Mouse (Mus musculus) megakaryocyte, embryonic 14.5 days (primary cell): ENCODE results near the gene Cep128.

Source experiments
- FLI1 ChIP-seq: IDR thresholded peaks from 2 replicates; pipeline ENCODE4 v1.6.1; 2012; ENCODE audit warnings: low read length, inconsistent platforms, mixed read lengths
- GATA1 ChIP-seq: IDR thresholded peaks from 3 replicates; pipeline ENCODE4 v1.6.1; 2012; ENCODE audit warnings: mixed read lengths, low read length, inconsistent platforms, borderline replicate concordance

- TF ChIP-seq GATA1 (no peak), FLI1 (no peak)
Measured at GRCm38 (mm10) chr12:91067083-91067441, 317.1 kb downstream of the Cep128 start.
